Mouse (Mus musculus): ENCODE data around the gene Fcrl6. TPM values are rescaled to one million over a fixed set of nuclear protein-coding genes. Genes with fewer than 3 reads are reported as not detected.

Fcrl6 gene
- polyA plus RNA-seq, 1 experiment from 2014 or later = not detected

- peak within 1 kb of the TSS; percentile 89 for H3K4me2 ChIP-seq
- no peaks in the 10 kb centered on the region for H3K36me3 ChIP-seq
- H3K9me3 ChIP-seq (replicated peaks) = no peaks in the 10 kb centered on the region; the same call in 1 of the 2 replicates
- no peaks in the 10 kb centered on the region for H3K27me3 ChIP-seq (replicated peaks)
- peaks cover 20% of the 10 kb centered on the region for H3K4me1 ChIP-seq (replicated peaks)
- ATAC-seq (ENCODE audit: insufficient number of reproducible peaks, low FRiP score) = peak; percentile 96
- peak within 1 kb of the TSS; percentile 92 for H3K9ac ChIP-seq
- under 1% methylated on average over 53 of the region's 53 CpGs for WGBS
- peak within 1 kb of the TSS; percentile 94 for H3K4me3 ChIP-seq
- peak within 1 kb of the TSS; percentile 95 for H3K27ac ChIP-seq (ENCODE audit: poor library complexity, severe bottlenecking)
Measured at GRCm38 (mm10) chr1:172632451-172633326, 30.3 kb upstream of the Fcrl6 start, which contains the start of gene Dusp23. TSS of gene Dusp23 (minus strand) at chr1:172632962.

- 87% methylated on average over 5 of the region's 5 CpGs for WGBS
- H3K4me2 ChIP-seq = peak overlapping the region; percentile 17; the same call in 1 of the 2 replicates
Measured at GRCm38 (mm10) chr1:172631721-172632120, 29.4 kb upstream of the Fcrl6 start.

GRCm38 (mm10) chr1:172629831-172630230 lies 27.5 kb upstream of the Fcrl6 start:
- Histone ChIP-seq H3K4me3 (no peak overlapping the region), H3K4me2 (no peak overlapping the region), H3K27ac (ENCODE audit: poor library complexity, severe bottlenecking) (no peak overlapping the region), H3K4me1 (replicated peaks) (peaks cover 16% of the 10 kb centered on the region), H3K9ac (no peak overlapping the region), H3K27me3 (replicated peaks) (no peaks in the 10 kb centered on the region), H3K36me3 (no peaks in the 10 kb centered on the region), H3K9me3 (replicated peaks) (peaks cover 14% of the 10 kb centered on the region)
- ATAC-seq (ENCODE audit: insufficient number of reproducible peaks, low FRiP score) = no peak
- WGBS = 67% methylated on average over 7 of the region's 7 CpGs

More at GRCm38 (mm10) chr1:172631721-172632120, 29.4 kb upstream of the Fcrl6 start:
- no peak for ATAC-seq (ENCODE audit: insufficient number of reproducible peaks, low FRiP score)
- no peaks in the 10 kb centered on the region for H3K36me3 ChIP-seq
- peaks cover 20% of the 10 kb centered on the region for H3K4me1 ChIP-seq (replicated peaks)
- H3K27me3 ChIP-seq (replicated peaks) = no peaks in the 10 kb centered on the region
- H3K27ac ChIP-seq (ENCODE audit: poor library complexity, severe bottlenecking) = no peak overlapping the region; the same call in 1 of the 2 replicates
- no peak overlapping the region for H3K9ac ChIP-seq
- no peak overlapping the region for H3K4me3 ChIP-seq
- H3K9me3 ChIP-seq (replicated peaks) = peaks cover 8% of the 10 kb centered on the region

GRCm38 (mm10) chr1:172626306-172626705 lies 24.0 kb upstream of the Fcrl6 start:
- peaks cover 14% of the 10 kb centered on the region for H3K9me3 ChIP-seq (replicated peaks)
- no peak for ATAC-seq (ENCODE audit: insufficient number of reproducible peaks, low FRiP score)
- no peak overlapping the region for H3K4me3 ChIP-seq
- H3K4me2 ChIP-seq = no peak overlapping the region
- peaks cover 7% of the 10 kb centered on the region; the same call in 1 of the 2 replicates for H3K4me1 ChIP-seq (replicated peaks)
- 78% methylated on average over 3 of the region's 3 CpGs for WGBS
- no peak overlapping the region for H3K9ac ChIP-seq
- no peak overlapping the region for H3K27ac ChIP-seq (ENCODE audit: poor library complexity, severe bottlenecking)
- H3K27me3 ChIP-seq (replicated peaks) = peaks cover 5% of the 10 kb centered on the region; the same call in 1 of the 2 replicates
- no peaks in the 10 kb centered on the region for H3K36me3 ChIP-seq

- Histone ChIP-seq H3K36me3 (no peaks in the 10 kb centered on the region), H3K9ac (no peak overlapping the region), H3K9me3 (replicated peaks) (peaks cover 14% of the 10 kb centered on the region), H3K27ac (ENCODE audit: poor library complexity, severe bottlenecking) (no peak overlapping the region), H3K27me3 (replicated peaks) (peaks cover 5% of the 10 kb centered on the region; the same call in 1 of the 2 replicates), H3K4me2 (no peak overlapping the region), H3K4me1 (replicated peaks) (no peaks in the 10 kb centered on the region), H3K4me3 (no peak overlapping the region)
- ATAC-seq (ENCODE audit: insufficient number of reproducible peaks, low FRiP score) = no peak
- 73% methylated on average over 3 of the region's 3 CpGs for WGBS
Measured at GRCm38 (mm10) chr1:172624081-172624480, 21.7 kb upstream of the Fcrl6 start.

- 57% methylated on average over 5 of the region's 5 CpGs for WGBS
- no peaks in the 10 kb centered on the region for H3K4me1 ChIP-seq (replicated peaks)
- peaks cover 14% of the 10 kb centered on the region for H3K9me3 ChIP-seq (replicated peaks)
- no peak overlapping the region for H3K9ac ChIP-seq
- no peak overlapping the region for H3K4me2 ChIP-seq
- no peaks in the 10 kb centered on the region for H3K36me3 ChIP-seq
- no peak overlapping the region for H3K27ac ChIP-seq (ENCODE audit: poor library complexity, severe bottlenecking)
- H3K27me3 ChIP-seq (replicated peaks) = peaks cover 5% of the 10 kb centered on the region; the same call in 1 of the 2 replicates
- H3K4me3 ChIP-seq = no peak overlapping the region
- no peak for ATAC-seq (ENCODE audit: insufficient number of reproducible peaks, low FRiP score)
Measured at GRCm38 (mm10) chr1:172623599-172623998, 21.2 kb upstream of the Fcrl6 start.

GRCm38 (mm10) chr1:172619235-172619634 lies 16.9 kb upstream of the Fcrl6 start:
- Histone ChIP-seq H3K9me3 (replicated peaks) (no peaks in the 10 kb centered on the region), H3K4me3 (no peak overlapping the region), H3K27ac (ENCODE audit: poor library complexity, severe bottlenecking) (no peak overlapping the region), H3K9ac (no peak overlapping the region), H3K27me3 (replicated peaks) (peaks cover 5% of the 10 kb centered on the region; the same call in 1 of the 2 replicates), H3K36me3 (no peaks in the 10 kb centered on the region), H3K4me2 (no peak overlapping the region), H3K4me1 (replicated peaks) (0 out of 2 replicates have a peak, but pooled peaks cover 5% of the 10 kb centered on the region)
- no peak for ATAC-seq (ENCODE audit: insufficient number of reproducible peaks, low FRiP score)
- WGBS = 16% methylated on average over 7 of the region's 7 CpGs

- Histone ChIP-seq H3K4me2 (no peak overlapping the region), H3K27me3 (replicated peaks) (peaks cover 4% of the 10 kb centered on the region; the same call in 1 of the 2 replicates), H3K27ac (ENCODE audit: poor library complexity, severe bottlenecking) (no peak overlapping the region), H3K4me3 (no peak overlapping the region), H3K4me1 (replicated peaks) (0 out of 2 replicates have a peak, but pooled peaks cover 5% of the 10 kb centered on the region), H3K9ac (no peak overlapping the region), H3K9me3 (replicated peaks) (no peaks in the 10 kb centered on the region), H3K36me3 (no peaks in the 10 kb centered on the region)
- 82% methylated on average over 4 of the region's 4 CpGs for WGBS
- no peak for ATAC-seq (ENCODE audit: insufficient number of reproducible peaks, low FRiP score)
Measured at GRCm38 (mm10) chr1:172618141-172618540, 15.8 kb upstream of the Fcrl6 start.

- H3K4me2 ChIP-seq = peak overlapping the region; percentile 67
- peak overlapping the region; percentile 28; the same call in 1 of the 2 replicates for H3K4me3 ChIP-seq
- WGBS = 42% methylated on average over 14 of the region's 14 CpGs
- no peaks in the 10 kb centered on the region for H3K36me3 ChIP-seq
- no peak for ATAC-seq (ENCODE audit: insufficient number of reproducible peaks, low FRiP score)
- no peaks in the 10 kb centered on the region for H3K27me3 ChIP-seq (replicated peaks)
- no peak overlapping the region for H3K9ac ChIP-seq
- 0 out of 2 replicates have a peak, but pooled peaks cover 5% of the 10 kb centered on the region for H3K4me1 ChIP-seq (replicated peaks)
- H3K9me3 ChIP-seq (replicated peaks) = no peaks in the 10 kb centered on the region
- H3K27ac ChIP-seq (ENCODE audit: poor library complexity, severe bottlenecking) = no peak overlapping the region
Measured at GRCm38 (mm10) chr1:172617365-172618076, 15.2 kb upstream of the Fcrl6 start.

- Histone ChIP-seq H3K9ac (no peak overlapping the region), H3K9me3 (replicated peaks) (no peaks in the 10 kb centered on the region), H3K27me3 (replicated peaks) (0 out of 2 replicates have a peak, but pooled peaks cover 2% of the 10 kb centered on the region), H3K27ac (ENCODE audit: poor library complexity, severe bottlenecking) (no peak overlapping the region), H3K36me3 (no peaks in the 10 kb centered on the region), H3K4me2 (peak overlapping the region; percentile 67), H3K4me3 (peak overlapping the region; percentile 28), H3K4me1 (replicated peaks) (0 out of 2 replicates have a peak, but pooled peaks cover 5% of the 10 kb centered on the region)
- 17% methylated on average over 22 of the region's 22 CpGs for WGBS
- ATAC-seq (ENCODE audit: insufficient number of reproducible peaks, low FRiP score) = no peak
Measured at GRCm38 (mm10) chr1:172616537-172617300, 14.4 kb upstream of the Fcrl6 start.
